ENCODE assay signal across 13 mouse cellular contexts in the genomic region with DNA sequence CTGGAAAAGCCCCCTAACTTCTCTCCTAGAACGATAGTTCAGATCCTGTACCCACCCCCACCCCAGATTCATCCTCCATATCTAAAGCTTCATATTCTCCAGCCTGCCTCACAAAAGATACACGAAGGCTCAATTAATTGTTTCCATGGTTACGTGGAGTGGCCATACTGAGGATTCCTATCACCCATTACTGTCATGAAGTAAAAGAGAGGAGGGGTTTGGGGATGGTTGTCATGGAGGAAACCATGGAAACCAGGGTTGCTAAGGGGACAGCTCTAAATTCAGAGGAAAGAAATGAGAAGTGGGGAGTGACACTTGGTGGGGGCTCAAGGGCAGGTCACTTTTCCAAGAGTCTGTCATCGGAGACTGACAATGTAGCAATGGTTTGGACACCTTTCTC. TPM values are rescaled to one million over a fixed set of nuclear protein-coding genes. Genes with fewer than 3 reads are reported as not detected.
DNase-seq lines count a peak whose midpoint lies in the region; ATAC-seq and TF ChIP-seq lines count a peak whose summit lies in the region.
"Had no signal": no experiment of that assay in that cellular context is flagged by ENCODE, and none has a peak within 500 bp of the region (broad histone marks: within the 10 kb centered on the region; RNA-seq: fewer than 3 reads in every experiment).

No protein-coding gene starts in this region.

- no peak for TF ChIP-seq CTCF in intestine, postnatal 0 days (IDR thresholded peaks at IDR 0.05; ENCODE audit: low read depth)

- peak; percentile 39 for DNase-seq in embryo, embryonic 11 days
- DNase-seq in mesoderm, embryonic 11.5 days (ENCODE audit: low read depth, low spot score) = peak; percentile 62
- DNase-seq in ovary, postnatal 36 days (ENCODE audit: low spot score) = no peak
- DNase-seq in gastrocnemius, adult 18-20 months (ENCODE audit: low spot score) = no peak
- DNase-seq in kidney, postnatal 4 days = no peak
- DNase-seq: adrenal gland, postnatal 10 days; gastrocnemius, postnatal 10 days; lung, postnatal 14 days had no signal

- 15% methylated on average over 4 of the region's 4 CpGs for WGBS in forebrain, embryonic 16.5 days
- 24% methylated on average over 4 of the region's 4 CpGs for whole genome bisulfite sequencing in neural tube, embryonic 14.5 days
- WGBS in intestine, postnatal 0 days = 72% methylated on average over 4 of the region's 4 CpGs

- H3K4me2 ChIP-seq in forebrain, embryonic 16.5 days (ENCODE audit: low read length) = peak overlapping the region; percentile 44
- H3K4me2 ChIP-seq in neural tube, embryonic 14.5 days (ENCODE audit: low read depth, low read length) = peak overlapping the region; percentile 43
- H3K4me2 ChIP-seq in intestine, postnatal 0 days (replicated peaks; ENCODE audit: low read depth) = no peak overlapping the region
- H3K4me2 ChIP-seq: heart, embryonic 11.5 days had no signal

- H3K9ac ChIP-seq in forebrain, embryonic 16.5 days (replicated peaks; ENCODE audit: low read depth, low read length) = 0 out of 2 replicates have a peak overlapping the region, but pooled peaks have one; percentile 20
- no peak overlapping the region for H3K9ac ChIP-seq in neural tube, embryonic 14.5 days (replicated peaks; ENCODE audit: low read depth, low read length)
- no peak overlapping the region for H3K9ac ChIP-seq in intestine, postnatal 0 days (ENCODE audit: low read depth, low read length)

- H3K4me3 ChIP-seq in forebrain, embryonic 16.5 days (replicated peaks; ENCODE audit: low read length) = peak overlapping the region; percentile 17
- H3K4me3 ChIP-seq in neural tube, embryonic 14.5 days (ENCODE audit: low read depth, low read length) = peak overlapping the region; percentile 22
- no peak overlapping the region for H3K4me3 ChIP-seq in intestine, postnatal 0 days (ENCODE audit: low read depth, low read length)

- 0 out of 2 replicates have a peak, but pooled peaks cover 2% of the 10 kb centered on the region for H3K36me3 ChIP-seq in forebrain, embryonic 16.5 days (ENCODE audit: control insufficient read depth, insufficient read depth)
- no peaks in the 10 kb centered on the region for H3K36me3 ChIP-seq in neural tube, embryonic 14.5 days (ENCODE audit: control insufficient read depth, insufficient read depth, low read length)
- no peaks in the 10 kb centered on the region for H3K36me3 ChIP-seq in intestine, postnatal 0 days (ENCODE audit: control insufficient read depth, insufficient read depth)

- no peaks in the 10 kb centered on the region for H3K27me3 ChIP-seq in forebrain, embryonic 16.5 days (replicated peaks; ENCODE audit: control insufficient read depth, insufficient read depth, low read length)
- peaks cover 3% of the 10 kb centered on the region; the same call in 1 of the 2 replicates for H3K27me3 ChIP-seq in neural tube, embryonic 14.5 days (ENCODE audit: control insufficient read depth, insufficient read depth, low read length)
- H3K27me3 ChIP-seq in intestine, postnatal 0 days (replicated peaks; ENCODE audit: control insufficient read depth, insufficient read depth, low read length) = peaks cover 50% of the 10 kb centered on the region

- H3K4me1 ChIP-seq in forebrain, embryonic 16.5 days (replicated peaks; ENCODE audit: control insufficient read depth, insufficient read depth, low read length) = peaks cover 53% of the 10 kb centered on the region
- peaks cover 44% of the 10 kb centered on the region for H3K4me1 ChIP-seq in neural tube, embryonic 14.5 days (ENCODE audit: control insufficient read depth, insufficient read depth, low read length)
- no peaks in the 10 kb centered on the region for H3K4me1 ChIP-seq in intestine, postnatal 0 days (replicated peaks; ENCODE audit: control insufficient read depth, insufficient read depth, low read length)

- peak; percentile 2; the same call in 1 of the 2 replicates for ATAC-seq in forebrain, embryonic 16.5 days
- ATAC-seq in neural tube, embryonic 14.5 days (ENCODE audit: low read depth) = no peak
- ATAC-seq in intestine, postnatal 0 days = no peak
- ATAC-seq: inflammation-experienced regulatory T-cells, adult 6 months had no signal

- H3K9me3 ChIP-seq in forebrain, embryonic 16.5 days (ENCODE audit: control insufficient read depth, low read length) = no peaks in the 10 kb centered on the region
- no peaks in the 10 kb centered on the region for H3K9me3 ChIP-seq in neural tube, embryonic 14.5 days (ENCODE audit: control insufficient read depth, low read length)
- H3K9me3 ChIP-seq in intestine, postnatal 0 days (ENCODE audit: control insufficient read depth) = no peaks in the 10 kb centered on the region

- H3K27ac ChIP-seq in forebrain, embryonic 16.5 days (ENCODE audit: low read length) = peak overlapping the region; percentile 51
- H3K27ac ChIP-seq in neural tube, embryonic 14.5 days (ENCODE audit: low read depth, low read length) = peak overlapping the region; percentile 85
- H3K27ac ChIP-seq in intestine, postnatal 0 days (ENCODE audit: low read depth, low read length) = no peak overlapping the region

RNA-seq across cellular contexts. Expression of a gene that starts 9.2 kb away (rescaled TPM):
- 60.1 and 65.6 TPM in 2 replicates for polyA plus RNA-seq in forebrain, embryonic 16.5 days (2015; fragmentation: Nextera tagmentation; extraction: Ambion mirVana)
- 38.9 and 47.5 TPM in 2 replicates for polyA plus RNA-seq in neural tube, embryonic 14.5 days (2014; fragmentation: Nextera tagmentation; extraction: Ambion mirVana)
- polyA plus RNA-seq in intestine, postnatal 0 days (2015; fragmentation: Nextera tagmentation; extraction: Ambion mirVana) = 19.7 and 20.6 TPM in 2 replicates
- 10 to 100 TPM; 51.1 to 52.9 TPM for total RNA-seq in gastrocnemius, adult 18-20 months (2021)

RNA-seq across cellular contexts. Expression of a gene that starts 26.7 kb away (rescaled TPM):
- 2.0 TPM in 2 replicates for polyA plus RNA-seq in forebrain, embryonic 16.5 days (2015; fragmentation: Nextera tagmentation; extraction: Ambion mirVana)
- polyA plus RNA-seq in neural tube, embryonic 14.5 days (2014; fragmentation: Nextera tagmentation; extraction: Ambion mirVana) = 0.77 and 1.3 TPM in 2 replicates
- polyA plus RNA-seq in intestine, postnatal 0 days (2015; fragmentation: Nextera tagmentation; extraction: Ambion mirVana) = 4.3 and 4.9 TPM in 2 replicates
- 1 to 10 TPM; 1.3 to 1.9 TPM for total RNA-seq in gastrocnemius, adult 18-20 months (2021)

RNA-seq across cellular contexts. Expression of a gene that starts 39.4 kb away (rescaled TPM):
- polyA plus RNA-seq in forebrain, embryonic 16.5 days (2015; fragmentation: Nextera tagmentation; extraction: Ambion mirVana) = 16.3 and 17.5 TPM in 2 replicates
- polyA plus RNA-seq in neural tube, embryonic 14.5 days (2014; fragmentation: Nextera tagmentation; extraction: Ambion mirVana) = 12.9 and 14.9 TPM in 2 replicates
- 10.1 and 11.2 TPM in 2 replicates for polyA plus RNA-seq in intestine, postnatal 0 days (2015; fragmentation: Nextera tagmentation; extraction: Ambion mirVana)
- 10 to 100 TPM; 21.9 to 22.3 TPM for total RNA-seq in gastrocnemius, adult 18-20 months (2021)

Comparison
In these comparisons a context has a peak if more than half of its experiments do, and no peak if none do; other contexts are left out.
1. DNase-seq: peak in embryo, embryonic 11 days (single experiment) and mesoderm, embryonic 11.5 days (single experiment); none in ovary, postnatal 36 days (single experiment), gastrocnemius, adult 18-20 months (single experiment) and kidney, postnatal 4 days (0 of 2).